Mouse (Mus musculus): ENCODE results near the gene Cd320. TPM values are rescaled to one million over a fixed set of nuclear protein-coding genes. Genes with fewer than 3 reads are reported as not detected.
"Not testable (repeated sequence)": the region's sequence is repeated elsewhere in the genome, so short reads cannot be mapped to it uniquely, and the experiment has no call there.

Cd320 gene
- polyA plus RNA-seq, 2 experiments = 6.7 to 16.1 TPM

DNA sequence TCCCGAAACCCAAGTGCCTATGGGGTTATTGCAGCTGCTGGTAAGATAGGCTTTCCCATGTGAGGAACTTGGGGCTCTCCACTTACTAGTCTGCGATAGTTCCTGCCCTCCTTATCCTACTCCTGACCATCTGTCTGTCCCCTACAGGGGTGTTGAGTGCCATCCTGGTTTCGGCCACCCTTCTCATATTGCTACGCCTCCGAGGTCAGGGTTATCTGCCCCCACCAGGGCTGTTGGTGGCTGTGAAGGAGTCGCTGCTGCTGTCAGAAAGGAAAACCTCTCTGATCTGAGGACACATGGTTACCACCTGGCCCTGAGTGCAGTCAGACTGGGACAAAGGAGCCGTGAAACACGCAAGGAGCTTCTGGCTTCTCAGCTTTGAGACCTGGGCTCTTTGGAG, 5.2 kb downstream of the Cd320 start:
- WGBS (ENCODE audit: insufficient replicate concordance) = 57% methylated on average over 8 of the region's 8 CpGs
- no peak for DNase-seq (ENCODE audit: low read depth in 3 of 3, low spot score in 3 of 3)
- no peak for ATAC-seq (ENCODE audit: insufficient read depth)
- Histone ChIP-seq H3K27me3 (ENCODE audit: control insufficient read depth, insufficient read depth, low read length) (no peaks in the 10 kb centered on the region), H3K9me3 (ENCODE audit: control insufficient read depth, low read length) (no peaks in the 10 kb centered on the region), H3K4me2 (ENCODE audit: low read depth) (no peak overlapping the region), H3K9ac (replicated peaks) (no peak overlapping the region), H3K36me3 (replicated peaks; ENCODE audit: control insufficient read depth, insufficient read depth, low read depth) (no peaks in the 10 kb centered on the region), H3K4me1 (replicated peaks; ENCODE audit: control insufficient read depth in 2 of 2, insufficient read depth in 2 of 2, low read length in 1 of 2) (peaks cover 0 to 7% of the 10 kb centered on the region in 2 experiments; a peak in 1 of 4 replicates), H3K4me3 (ENCODE audit: insufficient read depth in 1 of 2, low read depth in 2 of 2, low read length in 2 of 2) (no peak overlapping the region), H3K27ac (no peak overlapping the region)
- TF ChIP-seq CTCF (IDR thresholded peaks at IDR 0.05; ENCODE audit: low read depth) = no peak

DNA sequence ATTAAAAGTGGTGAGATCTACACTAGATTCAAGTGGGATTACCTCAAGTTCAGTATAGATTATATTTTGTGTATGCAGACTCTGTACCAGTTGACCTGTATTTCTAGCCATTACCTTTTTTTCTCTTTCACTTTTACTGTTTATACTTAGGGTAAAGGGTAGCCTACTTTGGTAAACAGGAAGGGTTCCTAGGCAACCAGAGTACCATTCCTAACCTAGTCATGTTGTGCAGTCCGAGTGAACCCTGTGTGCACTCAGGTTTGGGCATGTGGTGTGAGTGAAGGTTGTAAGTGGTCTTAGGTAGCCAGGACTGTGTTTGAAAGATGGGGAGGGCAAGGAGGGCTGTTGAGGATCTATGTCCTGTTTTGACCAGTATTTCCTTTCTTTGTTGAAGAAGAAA, 8.4 kb downstream of the Cd320 start:
- Histone ChIP-seq H3K27ac (no peak overlapping the region), H3K4me2 (ENCODE audit: low read depth) (no peak overlapping the region), H3K4me1 (replicated peaks; ENCODE audit: control insufficient read depth in 2 of 2, insufficient read depth in 2 of 2, low read length in 1 of 2) (peaks cover 0 to 4% of the 10 kb centered on the region in 2 experiments; a peak in 1 of 4 replicates), H3K4me3 (ENCODE audit: insufficient read depth in 1 of 2, low read depth in 2 of 2, low read length in 2 of 2) (no peak overlapping the region), H3K9me3 (ENCODE audit: control insufficient read depth, low read length) (no peaks in the 10 kb centered on the region), H3K9ac (replicated peaks) (no peak overlapping the region), H3K27me3 (ENCODE audit: control insufficient read depth, insufficient read depth, low read length) (no peaks in the 10 kb centered on the region), H3K36me3 (replicated peaks; ENCODE audit: control insufficient read depth, insufficient read depth, low read depth) (no peaks in the 10 kb centered on the region)
- ATAC-seq (ENCODE audit: insufficient read depth) = peak; percentile 50; the same call in 1 of the 2 replicates
- no peak for TF ChIP-seq CTCF (IDR thresholded peaks at IDR 0.05; ENCODE audit: low read depth)
- no peak for TF ChIP-seq EP300 (IDR thresholded peaks at IDR 0.05; ENCODE audit: low read depth)
- WGBS (ENCODE audit: insufficient replicate concordance) = 28% methylated on average over 1 of the region's 1 CpGs
- DNase-seq (ENCODE audit: low read depth in 3 of 3, low spot score in 3 of 3) = no peak

DNA sequence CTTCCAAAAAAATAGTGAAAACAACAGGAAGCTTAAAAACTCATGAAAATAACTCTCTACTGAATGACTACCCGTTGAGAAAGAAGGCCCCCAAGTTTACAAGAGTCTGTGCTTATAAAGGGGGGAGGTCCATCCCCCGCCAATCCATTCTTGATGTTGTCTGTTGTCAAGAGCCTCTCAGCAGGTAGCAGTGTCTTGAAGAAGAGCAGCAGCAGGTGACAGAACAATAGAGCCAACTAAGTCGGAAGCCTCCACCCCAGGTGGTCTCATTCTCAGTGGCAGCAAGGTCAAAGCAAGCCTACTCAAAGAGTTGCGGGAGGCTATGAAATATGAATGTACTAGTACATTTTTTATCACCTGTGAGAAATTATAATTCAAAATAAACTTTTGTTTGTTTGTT, 14.9 kb downstream of the Cd320 start:
- 69% methylated on average over 4 of the region's 4 CpGs for WGBS (ENCODE audit: insufficient replicate concordance)
- H3K4me1 ChIP-seq (replicated peaks; ENCODE audit: control insufficient read depth in 2 of 2, insufficient read depth in 2 of 2, low read length in 1 of 2) = no peaks in the 10 kb centered on the region
- no peak overlapping the region for H3K4me2 ChIP-seq (ENCODE audit: low read depth)
- DNase-seq (ENCODE audit: low read depth in 3 of 3, low spot score in 3 of 3) = no peak
- H3K27me3 ChIP-seq (ENCODE audit: control insufficient read depth, insufficient read depth, low read length) = no peaks in the 10 kb centered on the region
- no peak for TF ChIP-seq EP300 (IDR thresholded peaks at IDR 0.05; ENCODE audit: low read depth)
- TF ChIP-seq CTCF (IDR thresholded peaks at IDR 0.05; ENCODE audit: low read depth) = no peak
- H3K4me3 ChIP-seq (ENCODE audit: insufficient read depth in 1 of 2, low read depth in 2 of 2, low read length in 2 of 2) = no peak overlapping the region
- H3K9me3 ChIP-seq (ENCODE audit: control insufficient read depth, low read length) = no peaks in the 10 kb centered on the region
- ATAC-seq (ENCODE audit: insufficient read depth) = no peak
- no peak overlapping the region for H3K9ac ChIP-seq (replicated peaks)
- H3K36me3 ChIP-seq (replicated peaks; ENCODE audit: control insufficient read depth, insufficient read depth, low read depth) = no peaks in the 10 kb centered on the region
- no peak overlapping the region for H3K27ac ChIP-seq

DNA sequence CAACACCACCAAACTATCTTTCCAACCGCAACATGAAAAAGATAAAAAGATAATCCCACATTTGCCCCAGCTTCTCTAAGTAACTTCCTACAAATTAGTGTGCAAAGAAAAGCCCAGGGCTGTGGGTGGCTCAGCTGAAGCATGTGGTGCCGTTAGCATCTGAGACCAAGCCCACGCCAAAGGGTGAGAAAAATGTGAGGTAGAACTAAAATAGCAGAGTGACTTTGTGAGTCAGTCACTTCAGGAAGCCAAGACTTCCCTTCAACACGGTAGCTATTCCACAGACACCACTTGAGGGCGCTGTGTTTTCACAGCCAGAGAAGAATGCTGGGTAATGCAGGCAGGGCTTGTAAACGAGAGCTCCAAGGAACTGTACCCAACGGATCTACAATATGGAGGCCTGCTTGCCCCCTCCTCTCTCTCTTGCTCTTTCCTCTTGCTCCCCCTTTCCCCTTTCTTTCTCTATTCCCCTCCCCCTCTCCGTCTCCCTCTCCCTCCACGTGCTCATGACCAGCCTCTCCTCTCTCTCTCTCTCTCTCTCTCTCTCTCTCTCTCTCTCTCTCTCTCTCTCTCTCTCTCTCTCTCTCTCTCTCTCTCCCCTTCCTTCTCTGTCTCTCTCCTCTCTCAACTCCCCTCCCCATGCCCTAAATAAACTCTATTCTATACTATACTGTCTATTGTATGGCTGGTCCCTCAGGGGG, 22.6 kb downstream of the Cd320 start:
- no peak overlapping the region; the same call in 1 of the 2 replicates for H3K4me2 ChIP-seq (ENCODE audit: low read depth)
- no peak overlapping the region; a peak in 1 of 4 replicates for H3K4me3 ChIP-seq (ENCODE audit: insufficient read depth in 1 of 2, low read depth in 2 of 2, low read length in 2 of 2)

DNA sequence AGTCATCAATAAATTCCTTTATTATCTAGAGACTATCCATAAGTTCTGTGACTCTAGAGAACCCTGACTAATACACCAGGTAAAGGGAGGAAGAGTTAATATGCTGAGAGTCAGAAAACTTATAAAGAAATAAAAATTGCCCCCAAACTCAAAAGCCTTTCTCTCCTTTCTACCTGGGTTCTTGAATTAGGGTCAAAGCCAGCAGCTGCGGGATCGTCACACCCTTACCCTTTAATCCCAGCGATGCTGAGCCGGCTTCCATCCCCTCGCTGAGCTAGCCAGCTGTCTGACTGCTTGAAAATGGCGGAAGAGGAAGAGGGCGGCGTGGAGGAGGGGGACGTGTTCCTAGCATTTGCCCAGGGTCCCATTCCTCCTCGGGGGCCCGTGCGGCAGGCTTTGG, 30.6 kb downstream of the Cd320 start, which contains the start of gene Gm7029:
Gene Gm7029 (plus strand): TSS at position 301 of the 400 bp plus-strand sequence.
- not testable (repeated sequence) for H3K9ac ChIP-seq (replicated peaks); H3K4me1 ChIP-seq (replicated peaks; ENCODE audit: control insufficient read depth in 2 of 2, insufficient read depth in 2 of 2, low read length in 1 of 2); H3K4me2 ChIP-seq (ENCODE audit: low read depth); H3K9me3 ChIP-seq (ENCODE audit: control insufficient read depth, low read length); H3K4me3 ChIP-seq (ENCODE audit: insufficient read depth in 1 of 2, low read depth in 2 of 2, low read length in 2 of 2); DNase-seq (ENCODE audit: low read depth in 3 of 3, low spot score in 3 of 3); H3K27ac ChIP-seq; H3K27me3 ChIP-seq (ENCODE audit: control insufficient read depth, insufficient read depth, low read length); ATAC-seq (ENCODE audit: insufficient read depth)
- H3K36me3 ChIP-seq (replicated peaks; ENCODE audit: control insufficient read depth, insufficient read depth, low read depth) = peaks cover 34% of the 10 kb centered on the region
- WGBS (ENCODE audit: insufficient replicate concordance) = 75% methylated on average over 3 of the region's 12 CpGs

More for the DNA sequence above, 22.6 kb downstream of the Cd320 start:
- no peak for TF ChIP-seq EP300 (IDR thresholded peaks at IDR 0.05; ENCODE audit: low read depth)
- TF ChIP-seq CTCF (IDR thresholded peaks at IDR 0.05; ENCODE audit: low read depth) = peak; percentile 86
- H3K27ac ChIP-seq = no peak overlapping the region
- no peaks in the 10 kb centered on the region for H3K36me3 ChIP-seq (replicated peaks; ENCODE audit: control insufficient read depth, insufficient read depth, low read depth)
- no peak overlapping the region for H3K9ac ChIP-seq (replicated peaks)
- ATAC-seq (ENCODE audit: insufficient read depth) = no peak
- peaks cover 0 to 5% of the 10 kb centered on the region in 2 experiments; a peak in 1 of 4 replicates for H3K4me1 ChIP-seq (replicated peaks; ENCODE audit: control insufficient read depth in 2 of 2, insufficient read depth in 2 of 2, low read length in 1 of 2)
- H3K27me3 ChIP-seq (ENCODE audit: control insufficient read depth, insufficient read depth, low read length) = no peaks in the 10 kb centered on the region
- WGBS (ENCODE audit: insufficient replicate concordance) = 13% methylated on average over 9 of the region's 9 CpGs
- H3K9me3 ChIP-seq (ENCODE audit: control insufficient read depth, low read length) = no peaks in the 10 kb centered on the region
- peak; percentile 60 to 72 (median 61) for DNase-seq (ENCODE audit: low read depth in 3 of 3, low spot score in 3 of 3)
